Mouse (Mus musculus) thymus, postnatal 25 days (tissue): ENCODE data around the gene Izumo2.
"Not testable (repeated sequence)": the region's sequence is repeated elsewhere in the genome, so short reads cannot be mapped to it uniquely, and the experiment has no call there.

Source experiments
- DNase-seq: peaks from one replicate; pipeline ENCODE4 v3.0.0; 2022

Gene Izumo2

DNA sequence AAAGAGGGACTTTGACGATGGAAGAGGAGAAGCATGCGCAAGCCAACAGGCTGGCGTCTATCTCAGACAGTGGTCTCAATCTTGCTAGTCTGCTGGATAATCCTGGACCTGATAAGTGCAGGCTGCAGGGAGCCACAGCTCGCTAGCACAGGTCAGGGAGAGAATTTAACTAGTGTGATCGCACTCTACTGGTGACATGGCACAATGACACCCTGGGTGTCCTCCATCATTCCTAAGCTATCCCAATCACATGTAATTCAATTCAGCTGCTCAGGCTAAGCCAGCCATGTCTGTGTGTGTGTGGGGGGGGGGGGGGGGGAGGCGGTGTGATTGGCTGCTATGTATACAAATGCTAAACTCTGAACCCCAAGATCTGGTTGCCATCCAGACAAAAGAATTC, 6.6 kb upstream of the Izumo2 start:
- DNase-seq, result no peak

DNA sequence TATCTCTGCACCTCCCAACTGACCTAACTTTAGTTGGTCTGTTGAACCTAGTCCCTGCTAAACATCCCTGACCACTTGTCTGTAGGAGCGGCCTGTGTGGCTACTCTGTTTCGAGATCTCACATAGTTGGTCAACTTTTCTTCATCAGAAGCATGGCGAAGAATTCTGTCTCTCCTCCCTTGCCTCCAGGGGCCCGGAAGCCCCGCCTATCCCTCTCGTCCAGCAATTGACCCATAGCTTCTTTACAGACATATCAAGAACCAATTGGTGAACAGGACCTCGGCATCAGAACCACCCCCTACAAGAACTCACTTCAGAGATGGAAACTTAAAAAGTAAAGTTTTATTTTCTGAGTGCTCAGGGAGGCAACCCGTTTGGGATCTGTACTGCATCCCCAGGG, 5.6 kb upstream of the Izumo2 start:
- DNase-seq, result no peak

GRCm38 (mm10) chr7:44704363-44704762, 4.2 kb upstream of the Izumo2 start:
- peak; percentile 22 for DNase-seq

DNA sequence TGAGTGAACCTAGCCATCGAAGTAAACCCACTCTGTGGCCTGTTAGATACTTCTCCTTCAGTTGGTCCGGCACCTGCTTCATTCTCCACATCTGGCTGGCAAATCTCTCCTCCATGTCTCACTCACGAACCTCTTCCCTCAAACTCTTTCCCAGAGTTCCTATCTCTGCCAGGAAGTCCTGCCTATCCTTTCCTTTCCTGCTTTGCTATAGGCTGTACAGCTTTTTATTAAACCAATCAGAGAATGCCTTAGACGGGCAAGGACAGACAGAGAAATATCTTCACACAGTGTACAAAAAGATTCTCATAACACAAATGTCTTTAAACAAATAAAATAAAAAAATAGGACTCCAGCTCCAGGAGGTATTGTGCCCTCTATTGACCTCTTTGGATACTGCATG, 3.5 kb upstream of the Izumo2 start:
- DNase-seq, result no peak

- no peak for DNase-seq
These were observed 2.2 kb upstream of the Izumo2 start for GRCm38 (mm10) chr7:44706322-44706721.

DNA sequence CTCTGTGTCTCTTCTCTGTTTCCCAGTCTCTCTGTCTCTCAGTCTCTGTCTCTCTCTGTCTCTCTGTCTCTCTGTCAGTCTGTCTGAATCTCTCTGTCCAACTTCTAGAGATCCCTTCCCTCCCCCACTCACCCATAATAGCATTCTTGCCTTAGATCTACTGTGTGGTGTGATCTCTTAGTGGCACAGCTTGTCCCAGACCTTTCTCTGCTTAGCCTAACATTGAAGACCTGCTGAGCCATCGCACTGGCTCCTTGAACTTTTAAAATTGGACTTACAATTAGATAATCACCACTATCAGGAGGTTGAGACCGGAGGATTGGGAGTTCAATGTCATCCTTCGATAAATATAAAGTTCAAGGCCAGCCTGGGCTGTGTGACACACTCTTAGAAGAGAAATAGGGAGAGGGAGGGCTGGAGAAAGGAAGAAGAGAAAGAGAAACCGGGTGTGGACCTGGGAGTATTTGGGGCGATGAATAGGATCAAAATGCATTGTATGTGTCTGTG, 1.3 kb upstream of the Izumo2 start:
- DNase-seq, result no peak

GRCm38 (mm10) chr7:44708093-44708492, 449 bp upstream of the Izumo2 start:
- not testable (repeated sequence) for DNase-seq

GRCm38 (mm10) chr7:44709881-44710280, 1.3 kb downstream of the Izumo2 start:
- DNase-seq, result no peak

GRCm38 (mm10) chr7:44722058-44722457, 13.5 kb downstream of the Izumo2 start:
- no peak for DNase-seq

GRCm38 (mm10) chr7:44724316-44724715, 15.8 kb downstream of the Izumo2 start:
- DNase-seq, result peak; percentile 20

- no peak for DNase-seq
These were observed 17.8 kb downstream of the Izumo2 start for GRCm38 (mm10) chr7:44726343-44726742.

DNA sequence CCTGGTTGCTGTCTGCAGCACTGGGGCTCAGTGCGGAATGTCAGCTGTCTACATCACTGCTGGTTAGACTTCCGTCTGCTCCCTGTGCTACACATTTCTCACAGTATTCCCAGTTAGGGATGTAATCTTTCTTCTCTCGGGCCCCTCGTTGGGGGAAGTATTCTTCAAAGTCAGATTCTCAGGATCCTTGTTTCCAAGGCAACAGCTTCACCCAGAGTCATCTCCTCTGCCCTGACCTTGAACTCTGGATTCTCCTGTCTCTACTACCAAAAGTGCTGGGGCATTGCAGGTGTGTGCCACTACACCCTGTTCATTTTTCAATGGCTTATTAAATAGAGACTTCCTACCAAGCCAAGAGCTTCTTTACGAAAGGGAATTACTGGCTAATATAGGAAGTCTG, 18.6 kb downstream of the Izumo2 start:
- DNase-seq, result no peak

- no peak for DNase-seq
These were observed 19.8 kb downstream of the Izumo2 start for GRCm38 (mm10) chr7:44728082-44728975.

DNA sequence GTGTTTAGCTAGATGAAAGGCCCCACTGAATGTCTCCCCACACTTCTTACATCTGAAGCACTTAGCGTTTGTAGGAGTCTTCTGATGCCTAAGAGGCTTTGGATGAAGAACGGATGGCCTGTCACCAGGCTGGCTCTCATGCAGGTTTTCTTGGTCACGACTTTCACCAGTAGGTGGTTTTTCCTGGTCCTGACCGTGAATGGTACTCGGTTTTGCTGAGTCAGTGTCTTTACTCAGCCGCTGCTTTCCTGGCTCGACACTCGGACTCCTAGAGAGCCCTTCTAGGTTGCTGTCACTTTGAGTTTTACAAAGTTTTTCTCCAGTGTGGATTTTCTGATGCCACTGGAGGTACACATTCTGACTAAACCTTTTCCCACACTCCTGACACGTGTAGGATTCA, 25.2 kb downstream of the Izumo2 start:
- DNase-seq, result no peak

GRCm38 (mm10) chr7:44741361-44741760, 32.8 kb downstream of the Izumo2 start:
- no peak for DNase-seq

DNA sequence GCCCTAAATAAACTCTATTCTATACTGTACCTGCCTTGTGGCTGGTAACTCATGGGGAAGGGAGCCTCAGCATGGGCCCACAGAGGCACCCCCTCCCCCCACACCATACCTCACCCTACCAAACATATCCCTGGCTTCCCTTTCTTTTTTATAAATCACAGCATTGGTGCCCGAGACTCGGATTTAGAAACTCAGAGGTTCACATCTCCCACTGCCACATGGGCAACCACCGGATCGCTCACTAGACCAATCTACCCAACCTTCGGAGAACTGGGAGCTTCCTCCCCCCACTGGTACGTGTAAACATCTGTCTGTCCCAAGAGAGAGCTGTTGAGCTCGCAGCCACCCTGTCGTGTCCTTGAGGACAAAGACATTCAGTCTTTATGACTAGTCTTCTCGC, 35.7 kb downstream of the Izumo2 start:
- no peak for DNase-seq

GRCm38 (mm10) chr7:44745076-44745475, 36.5 kb downstream of the Izumo2 start:
- DNase-seq, result peak; percentile 84

DNA sequence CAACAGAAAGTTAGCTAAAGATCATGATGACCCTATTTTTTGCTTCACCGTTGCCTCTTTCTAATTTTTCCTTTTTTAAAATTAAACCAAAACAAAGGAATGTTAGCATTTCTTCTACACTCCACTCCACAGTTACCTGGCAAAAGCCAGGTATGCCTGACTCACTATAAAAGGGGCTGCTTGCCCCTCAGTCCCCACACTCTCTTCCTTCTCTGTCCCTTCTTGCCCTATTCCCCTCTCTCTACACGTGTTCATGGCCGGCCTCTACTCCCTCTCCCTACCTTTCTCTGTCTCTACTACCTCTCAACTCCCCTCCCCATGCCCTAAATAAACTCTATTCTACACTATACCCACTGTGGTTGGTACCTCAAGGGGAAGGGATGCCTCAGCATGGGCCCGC, 38.6 kb downstream of the Izumo2 start:
- no peak for DNase-seq

- DNase-seq, result peak; percentile 90
These were observed 39.8 kb downstream of the Izumo2 start, which contains the start of gene Vrk3 for GRCm38 (mm10) chr7:44748101-44749044. Gene Vrk3, plus strand, starts transcription at chr7:44748413.

DNA sequence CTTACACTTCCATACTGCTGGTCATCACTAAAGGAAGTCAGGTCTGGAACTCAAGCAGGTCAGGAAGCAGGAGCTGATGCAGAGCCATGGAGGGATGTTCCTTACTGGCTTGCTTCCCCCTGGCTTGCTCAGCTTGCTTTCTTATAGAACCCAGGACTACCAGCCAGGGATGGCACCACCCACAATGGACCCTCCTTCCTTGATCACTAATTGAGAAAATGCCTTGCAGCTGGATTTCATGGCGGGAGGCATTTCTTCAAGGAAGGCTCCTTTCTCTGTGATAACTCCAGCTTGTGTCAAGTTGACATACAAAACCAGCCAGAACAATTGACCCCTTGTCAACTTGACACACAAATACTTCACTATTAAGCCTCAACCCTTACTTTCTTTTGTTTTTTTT, 42.4 kb downstream of the Izumo2 start, which contains the start of gene Zfp473:
Zfp473 (minus strand) TSS at position 101 of the 400 bp plus-strand sequence.
- DNase-seq, result not testable (repeated sequence)

DNA sequence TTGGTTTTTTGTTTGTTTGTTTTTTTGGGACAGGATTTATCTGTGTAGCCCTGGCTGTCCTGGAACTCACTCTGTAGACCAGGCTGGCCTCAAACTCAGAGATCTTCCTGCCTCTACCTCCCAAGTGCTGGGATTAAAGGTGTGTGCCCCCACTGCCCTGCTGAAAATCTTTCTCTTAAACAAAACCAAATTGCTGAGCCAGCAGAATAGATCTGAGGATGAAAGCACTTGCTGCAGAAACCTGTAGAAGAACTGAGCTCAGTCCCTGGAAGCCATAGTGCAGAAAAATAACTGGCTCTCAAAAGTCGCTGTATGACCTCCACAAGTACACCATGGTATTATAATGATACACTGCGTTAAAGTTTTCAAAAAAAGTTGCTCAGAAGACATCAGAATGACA, 48.6 kb downstream of the Izumo2 start:
- DNase-seq, result no peak

DNA sequence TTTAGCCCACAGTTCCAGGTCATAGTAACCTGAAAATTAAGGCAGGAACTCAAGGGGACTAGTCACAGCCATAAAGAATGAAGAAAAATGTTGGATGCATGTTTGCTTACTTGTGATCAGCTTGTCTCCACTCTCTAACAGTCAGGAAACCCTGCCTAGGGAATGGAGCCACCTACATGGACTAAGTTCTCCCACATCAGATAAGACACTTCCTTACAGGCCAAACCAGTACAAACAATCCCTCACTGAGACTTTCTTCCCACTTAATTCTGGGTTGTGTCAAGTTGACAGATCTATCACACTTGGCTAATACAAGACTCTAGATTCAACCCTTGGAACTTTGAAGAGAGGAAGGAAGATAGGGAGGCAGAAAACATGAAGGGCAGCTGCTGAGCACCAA, 51.8 kb downstream of the Izumo2 start:
- DNase-seq, result no peak

DNA sequence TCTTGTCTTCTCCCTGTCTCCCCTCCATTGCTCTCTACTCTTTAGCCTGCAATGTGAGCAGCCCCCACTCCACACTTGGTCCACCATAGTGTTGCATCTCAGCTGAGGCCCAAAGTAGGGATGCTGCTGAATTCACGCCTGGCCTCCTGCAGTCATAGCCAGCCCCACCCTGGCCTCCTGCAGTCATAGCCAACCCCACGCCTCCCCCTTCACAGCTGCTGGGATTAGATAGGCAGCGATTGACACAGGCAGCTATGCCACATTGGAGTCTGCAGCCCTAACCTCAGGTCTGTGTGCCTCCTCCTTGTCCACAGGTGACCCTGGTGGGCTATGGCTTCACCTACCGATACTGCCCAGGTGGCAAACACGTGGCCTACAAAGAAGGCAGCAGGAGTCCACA, 59.6 kb downstream of the Izumo2 start:
- no peak for DNase-seq
